Mouse (Mus musculus): ENCODE measurements around the gene Zfp607b.
A peak's percentile ranks its signal among the peaks of the same experiment; 100 is the strongest.

The Zfp607b gene

GRCm38 (mm10) chr7:27685220-27685619, 3.9 kb upstream of the Zfp607b start:
- no peak for DNase-seq (ENCODE audit: low read depth, low spot score)

GRCm38 (mm10) chr7:27685681-27686080, 3.5 kb upstream of the Zfp607b start:
- no peak for DNase-seq (ENCODE audit: low read depth, low spot score)

- DNase-seq (ENCODE audit: low read depth, low spot score) = no peak
Observed at GRCm38 (mm10) chr7:27687043-27687442, 2.1 kb upstream of the Zfp607b start.

GRCm38 (mm10) chr7:27687836-27688235, 1.3 kb upstream of the Zfp607b start:
- no peak for DNase-seq (ENCODE audit: low read depth, low spot score)

DNA sequence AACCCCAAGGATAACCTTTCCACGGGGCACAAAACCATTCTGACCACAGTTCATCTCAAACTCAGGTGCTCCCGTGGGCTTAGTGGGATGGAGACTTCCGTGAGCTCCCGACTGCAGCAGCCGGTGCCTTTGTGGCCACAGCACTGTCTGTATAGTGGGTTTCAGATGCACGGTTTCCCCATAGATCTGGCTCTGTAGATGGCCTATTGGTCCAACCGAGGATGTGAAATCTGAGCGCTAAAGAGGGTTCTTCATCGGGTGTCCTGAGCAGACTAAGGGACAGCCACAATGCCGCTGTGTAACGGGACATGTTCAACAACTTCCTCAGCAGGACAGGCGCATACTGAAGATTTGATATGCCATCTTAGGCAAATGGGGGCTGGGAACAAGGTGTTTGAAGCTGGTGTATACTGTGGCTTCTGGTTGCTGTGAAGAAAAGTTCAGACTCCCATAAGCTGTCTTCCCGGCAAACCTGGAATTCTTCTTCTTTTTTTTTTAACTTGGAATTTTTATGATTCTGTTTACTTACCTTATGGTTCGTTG, 823 bp upstream of the Zfp607b start:
- no peak for DNase-seq (ENCODE audit: low read depth, low spot score)

DNA sequence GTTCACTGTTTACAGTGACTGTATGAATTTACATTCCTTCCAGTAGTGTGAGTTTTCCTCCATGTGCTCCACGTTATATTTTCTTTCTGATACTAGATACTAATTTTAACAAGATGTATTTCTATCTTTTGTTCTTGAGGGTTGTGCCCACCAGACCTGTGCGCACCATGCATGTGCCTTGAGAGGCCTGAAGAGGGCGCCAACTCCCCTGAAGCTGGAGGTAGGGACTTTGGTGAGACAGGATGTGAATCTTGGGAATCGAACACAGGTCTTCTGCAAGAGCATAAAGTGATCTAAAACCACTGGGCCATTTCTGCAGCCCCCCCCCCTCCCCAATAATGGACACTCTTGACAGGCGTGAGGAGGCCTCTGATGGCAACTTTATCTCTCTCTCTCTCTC, 1.9 kb downstream of the Zfp607b start:
- no peak for DNase-seq (ENCODE audit: low read depth, low spot score)

DNA sequence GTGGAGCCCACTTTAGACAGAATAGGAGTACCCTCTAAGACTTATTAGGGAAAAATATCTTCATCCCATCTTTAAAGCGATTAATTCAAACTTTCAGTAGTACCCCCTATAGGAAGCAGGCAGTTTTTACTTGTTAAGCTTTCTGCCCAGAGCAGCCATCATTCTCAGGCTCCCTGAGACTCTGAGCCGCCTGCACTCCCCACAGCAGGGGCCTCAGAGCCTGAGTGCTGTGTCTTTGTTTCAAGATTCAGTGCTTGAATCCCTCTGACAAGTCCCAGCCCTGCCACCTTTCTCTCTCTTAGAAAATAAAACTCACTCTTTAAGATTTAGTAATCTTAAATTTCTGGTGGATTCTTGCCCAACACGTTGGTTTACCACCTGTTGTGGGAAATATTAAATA, 7.6 kb downstream of the Zfp607b start:
- DNase-seq (ENCODE audit: low read depth, low spot score) = no peak

GRCm38 (mm10) chr7:27710402-27710801, 21.3 kb downstream of the Zfp607b start:
- DNase-seq (ENCODE audit: low read depth, low spot score) = no peak

DNA sequence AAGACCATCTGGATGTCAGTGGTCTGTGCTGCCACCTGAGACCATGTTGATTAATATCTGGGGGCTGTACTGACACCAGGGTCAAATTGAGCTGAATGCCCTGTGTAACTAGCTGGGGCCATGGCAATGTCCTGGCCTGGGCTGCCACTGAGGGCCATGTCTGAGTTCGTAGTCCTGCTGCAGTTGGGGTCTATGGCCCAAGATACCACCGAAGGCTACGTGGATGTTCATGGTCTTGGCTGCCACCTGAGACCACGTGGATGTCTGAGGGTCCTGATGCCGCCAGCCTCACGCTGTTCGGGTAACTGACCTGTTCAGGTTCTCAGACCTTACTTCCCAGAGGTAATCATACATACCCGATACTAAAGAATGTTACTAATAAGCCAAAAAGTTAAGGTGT, 32.8 kb downstream of the Zfp607b start:
- no peak for DNase-seq (ENCODE audit: low read depth, low spot score)

DNA sequence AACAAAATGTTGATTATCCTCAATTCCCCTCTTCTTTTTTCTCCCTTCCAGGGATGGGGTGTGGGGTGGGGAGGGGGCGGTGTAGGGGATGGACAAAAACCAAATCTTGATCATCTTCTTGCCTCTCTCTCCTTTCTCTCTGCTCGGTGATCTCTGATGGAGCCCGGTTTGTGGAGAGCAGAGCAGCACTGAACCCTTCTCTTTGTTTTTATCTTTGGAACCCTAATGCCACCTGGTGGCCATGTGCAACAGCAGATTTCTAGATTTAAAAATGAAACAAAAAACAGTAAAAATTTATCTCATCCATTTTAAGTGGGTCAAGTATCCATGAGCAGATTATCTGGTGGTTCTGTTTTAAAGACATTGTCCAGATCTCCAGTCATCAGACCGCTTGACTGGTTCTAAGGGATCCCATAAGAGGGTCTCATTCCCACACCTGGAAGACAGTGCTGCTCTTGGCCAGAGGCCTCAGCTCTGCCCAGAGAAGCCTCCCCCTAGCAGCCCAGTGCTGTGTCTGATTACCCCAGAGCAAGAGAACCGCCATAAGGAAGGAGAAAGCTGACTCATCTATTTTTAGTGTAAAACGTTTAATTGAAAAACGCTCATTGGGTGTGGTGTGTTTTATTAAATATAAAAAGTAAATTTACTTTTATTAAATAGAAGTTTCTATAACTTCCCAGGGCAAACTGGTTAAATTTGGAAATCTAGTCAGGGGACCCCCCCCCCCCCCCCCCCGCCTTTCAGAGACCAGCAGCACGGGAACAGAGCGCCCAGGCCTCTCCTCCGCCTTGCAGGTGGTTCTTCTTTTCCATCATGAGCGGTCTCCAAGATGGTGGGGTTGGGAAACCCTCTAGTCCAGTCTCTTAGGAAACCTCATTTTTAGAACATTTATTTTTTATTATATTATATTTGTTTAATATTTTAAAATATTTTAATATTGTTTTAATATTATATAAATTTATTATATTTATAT, 36.7 kb downstream of the Zfp607b start:
- DNase-seq (ENCODE audit: low read depth, low spot score) = peak; percentile 64

GRCm38 (mm10) chr7:27727471-27727870, 38.3 kb downstream of the Zfp607b start:
- no peak for DNase-seq (ENCODE audit: low read depth, low spot score)

- DNase-seq (ENCODE audit: low read depth, low spot score) = peak; percentile 87
Observed at GRCm38 (mm10) chr7:27731281-27731883, 42.2 kb downstream of the Zfp607b start, which contains the start of gene Zfp60. Gene Zfp60, plus strand, starts transcription at chr7:27731389.

DNA sequence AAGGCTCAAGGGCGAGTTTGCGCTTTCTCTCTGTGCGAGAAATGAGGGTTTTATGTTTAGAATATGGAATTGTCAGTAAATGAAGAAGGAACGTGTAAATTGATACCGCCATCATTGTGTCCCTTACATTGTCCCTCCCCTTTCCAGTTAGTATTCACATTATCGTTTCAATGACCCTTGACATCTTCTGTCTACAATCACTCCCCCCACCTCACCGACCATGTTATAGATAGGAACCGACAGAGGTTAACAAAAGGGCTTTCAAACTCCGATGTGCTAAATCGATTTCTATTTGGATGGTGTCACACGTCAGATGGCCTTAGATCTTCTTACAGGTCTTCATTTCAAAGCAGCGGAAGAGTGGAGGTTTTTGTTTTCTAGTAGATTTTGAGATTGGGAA, 42.8 kb downstream of the Zfp607b start:
- no peak for DNase-seq (ENCODE audit: low read depth, low spot score)

DNA sequence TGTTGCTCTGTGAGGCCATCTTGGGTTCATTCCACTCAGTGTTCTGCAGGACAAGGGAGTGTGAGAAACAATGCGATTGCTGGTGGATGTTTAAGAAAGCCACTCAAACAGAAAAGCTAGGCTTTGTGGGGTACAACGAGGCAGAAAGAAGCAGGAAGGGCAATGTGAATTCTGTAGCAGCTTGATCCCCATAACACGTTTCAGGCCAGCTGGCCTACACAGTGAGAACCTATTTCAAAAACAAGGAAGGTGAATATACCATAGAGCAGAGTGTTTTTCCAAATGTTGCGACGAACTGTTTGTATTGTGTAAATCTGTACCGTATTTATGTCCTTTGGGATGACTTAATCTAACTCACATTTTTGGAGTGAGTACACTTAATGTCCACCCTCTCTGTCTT, 43.4 kb downstream of the Zfp607b start:
- DNase-seq (ENCODE audit: low read depth, low spot score) = no peak

DNA sequence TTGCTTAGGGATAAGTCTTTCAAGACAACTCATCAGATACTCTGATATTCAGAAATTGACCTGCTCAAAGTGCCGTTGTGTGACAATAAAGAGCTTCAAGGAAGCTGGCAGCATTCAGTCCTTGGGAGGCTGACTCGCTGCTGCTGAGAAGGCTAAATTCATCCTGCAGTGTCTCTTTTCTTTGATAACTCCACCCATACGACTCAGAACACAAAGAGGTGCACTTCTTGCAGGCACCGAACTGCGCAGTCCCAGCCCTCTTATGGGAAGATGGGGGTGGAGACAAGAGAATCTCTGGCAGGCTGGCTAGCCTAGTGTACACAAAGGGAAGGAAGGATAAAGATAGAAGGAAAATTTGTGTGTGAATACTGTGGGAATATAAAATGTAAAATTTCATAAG, 46.3 kb downstream of the Zfp607b start:
- DNase-seq (ENCODE audit: low read depth, low spot score) = peak; percentile 50
